Mouse (Mus musculus): ENCODE data around the gene Rarg. TPM values are rescaled to one million over a fixed set of nuclear protein-coding genes. Genes with fewer than 3 reads are reported as not detected.

Rarg gene
- polyA plus RNA-seq, 1 experiment from 2014 or later, result 9.1 TPM

Other genes starting within 250 kb of the Rarg start
- gene Krt18, start 229.3 kb downstream of the Rarg start, polyA plus RNA-seq (2015; fragmentation: Nextera tagmentation; extraction: Ambion mirVana), result 34.6 and 36.0 TPM in 2 replicates
- 65.7 and 72.3 TPM in 2 replicates for gene Eif4b, start 183.7 kb downstream of the Rarg start, polyA plus RNA-seq (2015; fragmentation: Nextera tagmentation; extraction: Ambion mirVana)
- 26.3 and 32.5 TPM in 2 replicates for gene Tns2, start 157.1 kb downstream of the Rarg start, polyA plus RNA-seq (2015; fragmentation: Nextera tagmentation; extraction: Ambion mirVana)
- gene Spryd3, start 121.3 kb downstream of the Rarg start, polyA plus RNA-seq (2015; fragmentation: Nextera tagmentation; extraction: Ambion mirVana), result 19.5 and 20.0 TPM in 2 replicates
- 3.5 and 3.7 TPM in 2 replicates for gene Igfbp6, start 113.2 kb downstream of the Rarg start, polyA plus RNA-seq (2015; fragmentation: Nextera tagmentation; extraction: Ambion mirVana)
- 0.53 and 1.5 TPM in 2 replicates for gene Soat2, start 107.0 kb downstream of the Rarg start, polyA plus RNA-seq (2015; fragmentation: Nextera tagmentation; extraction: Ambion mirVana)
- gene Zfp740, start 54.3 kb downstream of the Rarg start, polyA plus RNA-seq (2015; fragmentation: Nextera tagmentation; extraction: Ambion mirVana), result 30.3 and 31.7 TPM in 2 replicates
- gene Csad, start 52.8 kb downstream of the Rarg start, polyA plus RNA-seq (2015; fragmentation: Nextera tagmentation; extraction: Ambion mirVana), result 33.4 and 41.6 TPM in 2 replicates
- gene Itgb7, start 25.6 kb downstream of the Rarg start, polyA plus RNA-seq (2015; fragmentation: Nextera tagmentation; extraction: Ambion mirVana), result 0.46 and 0.78 TPM in 2 replicates
- not detected in 2 replicates for gene Gm9918, start 13.0 kb upstream of the Rarg start, polyA plus RNA-seq (2015; fragmentation: Nextera tagmentation; extraction: Ambion mirVana)
- gene Mfsd5, start 21.9 kb upstream of the Rarg start, polyA plus RNA-seq (2015; fragmentation: Nextera tagmentation; extraction: Ambion mirVana), result 46.1 and 46.7 TPM in 2 replicates
- gene Espl1, start 38.7 kb upstream of the Rarg start, polyA plus RNA-seq (2015; fragmentation: Nextera tagmentation; extraction: Ambion mirVana), result 18.9 and 19.3 TPM in 2 replicates
- gene Pfdn5, start 68.6 kb upstream of the Rarg start, polyA plus RNA-seq (2015; fragmentation: Nextera tagmentation; extraction: Ambion mirVana), result 310 and 347 TPM in 2 replicates
- 60.0 and 65.0 TPM in 2 replicates for gene Myg1, start 74.2 kb upstream of the Rarg start, polyA plus RNA-seq (2015; fragmentation: Nextera tagmentation; extraction: Ambion mirVana)
- gene Aaas, start 93.3 kb upstream of the Rarg start, polyA plus RNA-seq (2015; fragmentation: Nextera tagmentation; extraction: Ambion mirVana), result 54.0 and 58.1 TPM in 2 replicates
- 0.16 and 0.19 TPM in 2 replicates for gene Sp7, start 109.7 kb upstream of the Rarg start, polyA plus RNA-seq (2015; fragmentation: Nextera tagmentation; extraction: Ambion mirVana)
- gene Sp1, start 148.6 kb upstream of the Rarg start, polyA plus RNA-seq (2015; fragmentation: Nextera tagmentation; extraction: Ambion mirVana), result 4.3 and 4.6 TPM in 2 replicates
- 0.82 and 1.4 TPM in 2 replicates for gene Amhr2, start 187.8 kb upstream of the Rarg start, polyA plus RNA-seq (2015; fragmentation: Nextera tagmentation; extraction: Ambion mirVana)
- gene Prr13, start 201.5 kb upstream of the Rarg start, polyA plus RNA-seq (2015; fragmentation: Nextera tagmentation; extraction: Ambion mirVana), result 93.9 and 102 TPM in 2 replicates
- gene Pcbp2, start 213.0 kb upstream of the Rarg start, polyA plus RNA-seq (2015; fragmentation: Nextera tagmentation; extraction: Ambion mirVana), result 141 and 142 TPM in 2 replicates
- gene Gm10337, start 246.2 kb upstream of the Rarg start, polyA plus RNA-seq (2015; fragmentation: Nextera tagmentation; extraction: Ambion mirVana), result 4.2 TPM in 1 of 2 replicates, not detected in the other

All from heart, embryonic 13.5 days (tissue).